Mouse (Mus musculus) myocyte (in vitro differentiated cells): ENCODE results near the gene Cntn3.

Experiments used
- CEBPB ChIP-seq: IDR thresholded peaks from 2 replicates; pipeline ENCODE4 v1.6.1; 2011; ENCODE audit warnings: mild to moderate bottlenecking, moderate library complexity; ENCODE audit not compliant: poor library complexity, insufficient read depth, severe bottlenecking
- E2F4 ChIP-seq: IDR thresholded peaks from one replicate; pipeline ENCODE4 v1.6.1; 2011; ENCODE audit warnings: mild to moderate bottlenecking, control low read depth, moderate library complexity; ENCODE audit not compliant: insufficient read depth
- MAX ChIP-seq: IDR thresholded peaks from one replicate; pipeline ENCODE4 v1.6.1; 2011; ENCODE audit warnings: low read depth, mild to moderate bottlenecking, control low read depth
- MYOD1 ChIP-seq, 3 experiments: IDR thresholded peaks; one replicate each; pipeline ENCODE4 v1.6.1; 2011; ENCODE audit warnings: control low read depth in 2 of 3, low read depth in 2 of 3, mild to moderate bottlenecking in 2 of 3, moderate library complexity in 1 of 3; ENCODE audit not compliant: insufficient read length in 2 of 3, control insufficient read depth in 1 of 3
- MYOG ChIP-seq, 3 experiments: IDR thresholded peaks; one replicate each; pipeline ENCODE4 v1.6.1; 2011; ENCODE audit warnings: control low read depth in 2 of 3, low read depth in 2 of 3, mild to moderate bottlenecking in 2 of 3; ENCODE audit not compliant: insufficient read length in 2 of 3, control insufficient read depth in 1 of 3, insufficient read depth in 1 of 3
- POLR2A ChIP-seq: IDR thresholded peaks from one replicate; pipeline ENCODE4 v1.6.1; 2011; ENCODE audit warnings: low read depth, mild to moderate bottlenecking, control low read depth, moderate library complexity; ENCODE audit not compliant: insufficient read length
- POLR2AphosphoS2 ChIP-seq: IDR thresholded peaks from one replicate; pipeline ENCODE4 v1.6.1; 2011; ENCODE audit warnings: low read depth, control low read depth; ENCODE audit not compliant: insufficient read length
- REST ChIP-seq: IDR thresholded peaks from one replicate; pipeline ENCODE4 v1.6.1; 2011; ENCODE audit warnings: mild to moderate bottlenecking, control low read depth, moderate library complexity; ENCODE audit not compliant: insufficient read depth, insufficient read length
- SRF ChIP-seq: IDR thresholded peaks from one replicate; pipeline ENCODE4 v1.6.1; 2011; ENCODE audit warnings: low read depth; ENCODE audit not compliant: control insufficient read depth, insufficient read length
- TCF12 ChIP-seq: IDR thresholded peaks from one replicate; pipeline ENCODE4 v1.6.1; 2011; ENCODE audit warnings: mild to moderate bottlenecking, control low read depth; ENCODE audit not compliant: poor library complexity, insufficient read depth, severe bottlenecking
- TCF3 ChIP-seq: IDR thresholded peaks from one replicate; pipeline ENCODE4 v1.6.1; 2011; ENCODE audit warnings: low read depth, control low read depth; ENCODE audit not compliant: insufficient read length
- USF1 ChIP-seq: IDR thresholded peaks from one replicate; pipeline ENCODE4 v1.6.1; 2011; ENCODE audit warnings: low read depth, mild to moderate bottlenecking, control low read depth, moderate library complexity

DNA sequence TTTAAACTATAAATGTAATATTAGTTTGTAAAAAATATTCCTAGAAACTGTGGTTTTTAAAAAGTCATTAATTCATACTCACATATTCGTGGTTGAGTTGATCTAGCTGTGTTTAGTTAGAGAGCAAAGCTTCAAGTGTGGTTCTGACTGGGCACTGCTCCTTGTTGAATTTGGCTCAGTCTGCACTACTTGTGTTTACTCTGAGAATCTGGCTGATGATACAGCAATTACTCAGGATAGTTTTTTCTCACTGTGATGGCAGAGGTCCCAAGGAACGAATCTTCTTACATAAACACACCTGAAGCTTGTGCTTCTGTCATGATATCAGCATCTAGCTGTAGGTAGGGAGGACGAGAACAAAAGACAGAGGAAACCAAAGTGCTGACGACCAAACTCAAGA lies 16.4 kb upstream of the Cntn3 start:
- TF ChIP-seq MAX (no peak), POLR2A (no peak), TCF12 (no peak), POLR2AphosphoS2 (no peak), MYOD1 (IDR thresholded peaks at IDR 0.05; ENCODE audit: control insufficient read depth in 1 of 3, insufficient read length in 2 of 3, low read depth in 2 of 3) (no peak), MYOG (IDR thresholded peaks at IDR 0.05; ENCODE audit: control insufficient read depth in 1 of 3, insufficient read depth in 1 of 3, insufficient read length in 2 of 3, low read depth in 2 of 3) (no peak), TCF3 (no peak), CEBPB (no peak), USF1 (no peak), REST (no peak), E2F4 (no peak), SRF (no peak)
